Mouse (Mus musculus) NIH3T3 (cell line): Measurements from ENCODE around the gene Spry2.
A peak's percentile ranks its signal among the peaks of the same experiment; 100 is the strongest.

ENCODE experiments used
- DNase-seq: peaks from one replicate; pipeline ENCODE4 v3.0.0-alpha.2; 2012; ENCODE audit warnings: low read depth

Spry2 gene

GRCm38 (mm10) chr14:105896791-105897568 lies at the start of gene Spry2:
Spry2 (minus strand) TSS chr14:105896819.
- DNase-seq = peak; percentile 94

- DNase-seq = peak; percentile 64
Measured at GRCm38 (mm10) chr14:105941353-105941752, 44.7 kb upstream of the Spry2 start.

GRCm38 (mm10) chr14:105926726-105927125 lies 30.1 kb upstream of the Spry2 start:
- DNase-seq = peak; percentile 56

GRCm38 (mm10) chr14:105925305-105925704 lies 28.7 kb upstream of the Spry2 start:
- no peak for DNase-seq

GRCm38 (mm10) chr14:105924712-105925111 lies 28.1 kb upstream of the Spry2 start:
- DNase-seq = peak; percentile 75

DNA sequence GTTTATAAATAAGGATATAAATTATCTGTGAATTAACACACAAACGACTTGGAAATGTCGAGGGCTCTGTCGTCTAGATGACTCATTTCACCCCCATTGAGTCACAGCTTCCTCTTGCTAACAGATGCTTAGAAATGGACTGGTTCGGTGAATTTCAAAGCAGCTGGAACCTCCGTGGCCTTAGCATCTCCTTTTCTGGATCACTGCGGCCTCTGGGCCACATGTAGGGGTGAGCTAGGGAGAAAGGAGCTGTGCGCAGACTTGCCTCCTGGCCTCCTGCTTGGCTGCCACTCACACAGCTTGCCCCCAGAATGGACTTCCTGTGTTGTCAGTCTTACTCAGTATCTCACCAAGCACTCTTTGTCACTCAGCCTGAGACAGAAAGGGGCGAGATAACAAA lies 26.3 kb upstream of the Spry2 start:
- peak; percentile 54 for DNase-seq

DNA sequence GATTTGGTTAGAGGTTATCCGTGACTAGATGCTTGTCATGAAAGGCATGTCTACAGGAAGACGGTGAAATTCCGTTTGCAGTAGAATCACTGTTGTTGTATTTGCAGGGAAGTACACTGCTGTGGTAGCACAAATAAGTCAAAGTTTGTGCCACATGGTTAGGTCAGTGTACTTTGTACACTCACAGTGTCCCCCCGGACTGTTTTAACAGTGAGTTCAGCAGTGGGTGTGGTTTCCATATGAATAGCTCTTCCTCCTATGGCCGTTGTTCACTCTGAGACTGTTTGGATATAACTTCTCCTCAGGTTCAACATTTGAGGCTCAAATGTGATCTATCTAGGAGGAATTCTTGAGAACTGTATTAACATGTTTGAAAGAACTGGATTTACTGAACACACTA lies 25.8 kb upstream of the Spry2 start:
- DNase-seq = no peak

- DNase-seq = no peak
Measured at GRCm38 (mm10) chr14:105921217-105921695, 24.6 kb upstream of the Spry2 start.

DNA sequence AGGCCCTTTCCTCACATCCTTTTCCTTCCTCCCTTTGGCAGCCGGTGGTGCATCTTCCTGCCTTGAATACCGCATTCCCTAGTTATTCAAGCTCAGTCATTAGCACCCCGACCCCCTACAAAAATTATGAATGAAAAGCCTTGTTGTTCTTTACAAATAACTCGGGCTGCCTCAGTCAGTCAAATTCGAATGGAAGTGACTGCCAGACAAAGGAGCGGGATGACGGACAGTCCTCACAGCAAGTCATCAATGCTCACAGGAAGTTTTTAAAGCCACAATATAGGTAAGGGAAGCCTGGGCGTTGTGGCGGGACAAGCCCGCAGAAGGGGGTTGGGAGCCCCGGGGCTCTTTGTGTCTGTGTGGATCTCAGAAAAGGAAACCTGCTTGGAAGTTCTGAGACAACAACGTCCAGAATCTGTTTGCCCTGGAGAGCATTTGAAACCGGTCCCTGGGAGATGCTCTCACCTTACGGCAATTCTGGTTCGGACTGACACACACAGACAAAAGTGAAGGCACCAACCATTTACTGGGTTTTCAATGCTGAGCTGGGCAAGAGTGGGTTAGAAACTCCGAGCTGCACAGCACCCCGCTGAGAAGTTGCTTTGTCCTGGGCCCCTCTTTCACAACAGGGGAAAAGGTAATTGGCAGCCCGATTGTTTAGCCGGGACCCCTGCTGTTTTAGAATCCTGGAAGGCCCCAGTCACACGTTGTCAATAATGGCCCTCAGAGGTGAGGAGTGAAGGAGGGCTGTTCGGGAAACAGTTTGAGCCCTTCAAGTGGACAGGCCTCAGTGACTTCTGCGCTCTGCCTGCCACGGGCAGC lies 24.0 kb upstream of the Spry2 start:
- DNase-seq = no peak

GRCm38 (mm10) chr14:105907216-105907615 lies 10.6 kb upstream of the Spry2 start:
- DNase-seq = no peak

- DNase-seq = no peak
Measured at GRCm38 (mm10) chr14:105905935-105906334, 9.3 kb upstream of the Spry2 start.

DNA sequence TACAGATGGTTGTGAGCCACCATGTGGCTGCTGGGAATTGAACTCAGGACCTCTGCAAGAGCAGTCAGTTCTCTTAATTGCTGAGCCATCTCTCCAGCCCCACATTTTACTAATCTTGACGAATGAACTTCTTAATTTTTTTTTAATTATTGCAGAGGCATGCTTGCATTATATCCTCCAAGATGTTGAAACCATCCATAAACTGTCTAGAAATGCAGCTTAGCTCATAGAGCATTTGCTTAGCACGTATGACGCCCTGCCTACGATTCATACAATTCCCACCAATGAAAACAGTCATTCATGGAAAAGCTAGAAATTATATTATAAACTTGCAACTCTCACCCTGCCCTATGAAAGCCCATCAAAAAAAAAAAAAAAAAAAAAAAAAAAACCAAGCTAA lies 8.9 kb upstream of the Spry2 start:
- no peak for DNase-seq

GRCm38 (mm10) chr14:105902807-105903206 lies 6.2 kb upstream of the Spry2 start:
- DNase-seq = peak; percentile 61

GRCm38 (mm10) chr14:105900841-105901240 lies 4.2 kb upstream of the Spry2 start:
- no peak for DNase-seq

GRCm38 (mm10) chr14:105899116-105899515 lies 2.5 kb upstream of the Spry2 start:
- DNase-seq = no peak

DNA sequence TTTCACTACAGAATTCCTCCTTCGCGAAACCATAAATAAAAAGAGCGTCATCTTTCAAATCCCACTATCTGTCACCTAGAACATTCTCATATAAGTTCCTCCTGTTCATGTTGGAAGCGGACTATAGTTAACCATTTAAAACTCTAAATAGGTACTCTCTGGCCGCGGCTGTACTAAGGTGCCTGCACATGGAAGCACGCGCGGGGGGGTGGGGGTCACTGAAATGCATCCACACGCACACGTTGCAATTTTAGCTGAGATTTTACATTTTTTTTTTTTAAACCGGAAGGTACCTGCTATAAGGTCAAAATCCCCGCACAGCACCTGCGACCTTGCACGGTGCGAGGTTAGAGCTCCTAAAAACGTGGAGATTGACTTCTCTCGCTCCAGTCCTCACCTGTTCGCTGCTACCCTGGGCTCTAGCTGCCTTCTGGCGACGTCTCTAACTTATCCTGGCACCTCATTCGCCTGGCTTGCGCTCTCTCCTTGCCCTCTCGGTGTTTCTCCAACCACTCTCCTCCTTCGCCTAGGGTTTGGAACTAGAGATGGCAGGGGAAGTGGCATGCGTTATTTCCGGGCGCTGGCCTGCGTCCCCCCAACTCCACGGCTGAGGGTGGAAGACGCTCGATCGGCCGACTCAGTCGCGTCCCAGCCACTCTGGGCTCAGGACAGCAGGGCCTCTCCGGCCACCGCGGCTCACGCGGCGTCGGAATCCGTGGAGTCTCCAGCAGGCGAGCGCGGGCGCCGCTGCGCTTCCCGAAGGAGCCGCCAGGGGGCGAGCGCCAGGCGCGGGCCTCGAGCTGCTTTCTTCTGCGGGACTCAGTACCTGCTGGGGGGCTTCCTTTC lies 1.9 kb upstream of the Spry2 start:
- peak; percentile 89 for DNase-seq

DNA sequence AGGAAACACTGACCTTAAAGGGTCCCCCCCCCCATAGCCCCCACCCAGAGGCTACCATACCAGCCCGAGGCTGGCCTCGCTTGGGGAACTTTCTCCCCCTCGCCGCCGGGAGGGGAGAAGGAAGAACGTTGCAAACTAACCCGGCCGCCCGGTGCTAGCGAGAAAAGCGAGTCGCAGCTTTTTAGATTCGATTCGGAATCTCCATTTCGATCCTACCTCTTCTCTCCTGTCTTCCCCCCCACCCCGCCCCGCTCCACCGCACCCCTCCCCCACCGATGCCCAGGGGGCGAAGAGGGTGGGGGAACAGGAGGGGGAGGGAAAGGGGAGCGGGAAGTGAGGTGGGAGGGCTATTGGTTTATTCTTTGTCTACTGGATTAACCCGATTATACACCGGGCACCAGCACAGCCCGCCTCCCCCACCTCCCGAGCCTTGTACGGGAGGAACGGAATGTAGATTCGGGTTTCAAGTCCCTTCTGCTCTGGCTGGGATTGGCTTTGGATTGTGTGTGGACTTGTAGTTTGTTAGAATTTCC lies 1.0 kb upstream of the Spry2 start:
- peak; percentile 72 for DNase-seq

GRCm38 (mm10) chr14:105895961-105896651 lies 513 bp downstream of the Spry2 start:
- peak; percentile 53 for DNase-seq

DNA sequence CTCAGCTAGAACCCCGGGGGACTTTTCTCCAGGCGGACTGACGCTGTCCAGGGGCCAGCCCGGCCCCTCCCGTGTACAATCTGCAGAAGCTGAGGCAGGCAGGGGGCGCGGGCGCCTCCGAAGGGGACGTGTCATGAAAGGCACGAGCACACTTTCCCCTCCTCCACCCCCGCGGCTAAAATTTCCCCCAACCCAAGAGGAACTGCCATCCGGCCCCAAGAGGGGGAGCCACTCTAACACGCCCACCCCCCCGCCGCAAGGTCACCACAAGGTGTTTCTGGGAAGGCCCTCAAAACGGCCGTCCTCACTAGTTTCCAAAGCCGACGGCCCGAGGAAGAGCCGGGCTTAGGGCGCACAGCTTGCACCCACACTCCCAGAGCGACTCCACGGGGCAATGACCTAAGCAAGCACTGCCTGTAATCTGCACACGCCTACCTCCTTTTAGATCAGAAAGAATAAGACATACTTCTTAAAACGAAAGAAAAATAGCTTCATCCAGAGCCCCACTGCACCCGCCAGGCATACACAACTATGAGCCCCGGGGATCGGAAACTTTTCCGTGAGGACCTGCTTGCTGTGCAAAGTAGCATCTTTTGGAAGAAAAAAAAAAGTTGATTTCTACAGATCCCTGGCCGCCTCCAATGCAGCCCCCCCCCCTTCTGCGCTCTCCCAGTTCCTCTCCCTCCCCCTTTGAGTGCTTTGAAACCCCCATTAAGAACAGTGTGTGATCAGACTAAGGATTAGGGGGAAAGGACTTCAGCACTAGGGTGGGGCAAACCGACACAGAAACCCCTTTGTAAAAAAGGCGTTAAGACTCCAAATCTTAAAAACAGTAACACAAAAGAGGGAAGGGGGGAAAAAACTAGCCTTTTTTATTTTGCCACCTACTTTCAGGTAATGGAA lies 1.4 kb downstream of the Spry2 start:
- DNase-seq = peak; percentile 82

DNA sequence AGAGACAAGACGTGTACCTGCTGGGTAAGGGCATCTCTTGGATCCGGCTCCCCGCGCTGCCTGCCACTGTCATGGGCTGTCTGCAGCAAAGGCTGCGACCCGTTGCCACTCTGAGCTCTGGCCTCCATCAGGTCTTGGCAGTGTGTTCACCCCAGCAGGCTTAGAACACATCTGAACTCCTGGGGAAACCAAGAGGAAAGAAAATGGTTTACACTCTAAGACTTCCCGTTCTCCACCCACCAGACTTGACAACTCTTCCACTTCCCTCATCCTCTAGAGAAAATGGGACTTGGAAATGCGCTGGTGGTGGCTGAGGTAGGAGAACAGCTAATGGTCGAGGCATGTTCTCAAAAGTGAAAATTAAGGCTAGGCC lies 3.0 kb downstream of the Spry2 start:
- peak; percentile 57 for DNase-seq
